Mouse (Mus musculus) large intestine, adult 2 months (tissue): ENCODE data around the gene Wnt2. TPM values are rescaled to one million over a fixed set of nuclear protein-coding genes. Genes with fewer than 3 reads are reported as not detected.

Experiments
- DNase-seq: peaks from one replicate; pipeline ENCODE4 v3.0.0-alpha.2; 2012; ENCODE audit warnings: low read depth, low spot score
- WGBS: fragments of 180-500 bp; shearing (Covaris S2); methylation state at CpG from one replicate; pipeline ENCODE4 v1.1.7; 2018; 5-methylcytosine and 5-hydroxymethylcytosine counted together
- polyA plus RNA-seq: library from polyadenylated mRNA; depleted of rRNA; stranded (reverse); fragments of >200 nt; gene quantifications from 2 replicates; pipeline ENCODE4 v1.2.3, GENCODE M21; 2012; rRNA removed

The Wnt2 gene
- polyA plus RNA-seq, 1 experiment, result 0.41 TPM

DNA sequence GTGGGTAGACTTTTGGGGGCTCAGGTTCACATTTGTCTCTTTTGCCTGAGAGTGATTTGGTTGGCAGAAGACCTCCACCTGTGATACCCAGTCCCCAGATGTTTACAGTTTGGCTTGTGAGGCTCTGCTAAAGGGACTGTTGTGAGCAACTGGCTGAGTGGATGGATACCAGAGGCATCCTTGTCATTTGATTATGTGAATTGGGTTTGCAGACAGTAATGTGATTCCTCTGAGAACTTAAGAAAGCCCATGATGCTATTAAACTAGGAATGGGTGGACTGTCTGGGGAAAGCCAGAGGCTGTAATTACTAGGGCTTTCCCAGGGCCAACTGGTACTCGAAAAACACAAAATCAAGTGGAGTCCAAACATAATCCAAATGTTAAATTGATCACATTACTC lies 51.0 kb downstream of the Wnt2 start:
- 68% methylated on average over 1 of the region's 1 CpGs for WGBS
- no peak for DNase-seq

DNA sequence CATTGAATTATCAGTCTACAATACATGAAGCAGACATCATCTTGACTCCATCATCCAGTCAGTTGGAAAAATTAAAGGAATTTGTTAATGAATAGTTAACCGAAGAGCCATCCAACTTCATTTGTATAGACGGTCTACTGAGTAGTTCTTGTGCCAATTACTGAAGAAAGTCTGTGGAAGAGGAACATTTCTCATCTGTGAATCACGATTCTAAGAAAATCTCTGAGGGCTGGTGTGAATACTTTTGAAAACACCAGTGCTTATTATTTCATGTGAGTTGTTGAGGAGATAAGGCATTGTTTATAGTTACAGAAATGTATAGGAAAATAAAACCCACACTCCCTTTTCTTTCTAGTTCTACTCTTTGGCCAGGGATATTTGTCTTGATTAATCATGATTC lies 51.5 kb downstream of the Wnt2 start:
- WGBS, result 85% methylated on average over 3 of the region's 3 CpGs
- DNase-seq, result no peak

DNA sequence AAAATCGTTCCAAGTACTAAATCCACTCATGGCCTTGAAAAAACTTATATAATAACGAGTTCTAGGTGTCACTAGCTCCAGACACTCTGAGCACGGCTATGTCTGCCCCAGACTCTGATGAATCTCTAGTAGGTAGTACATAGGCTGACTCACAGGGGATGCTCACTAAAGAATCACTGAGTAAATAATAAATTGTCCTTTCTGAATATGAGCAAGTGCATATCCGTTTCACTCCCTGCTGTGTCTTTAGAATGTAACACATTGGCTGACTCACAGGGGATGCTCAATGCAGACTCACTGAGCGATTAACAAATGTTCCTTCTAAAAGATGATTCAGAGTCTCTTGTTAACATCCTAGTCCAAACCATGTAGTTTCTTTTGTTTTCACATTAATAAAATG lies 52.1 kb downstream of the Wnt2 start:
- 74% methylated on average over 5 of the region's 5 CpGs for WGBS

DNA sequence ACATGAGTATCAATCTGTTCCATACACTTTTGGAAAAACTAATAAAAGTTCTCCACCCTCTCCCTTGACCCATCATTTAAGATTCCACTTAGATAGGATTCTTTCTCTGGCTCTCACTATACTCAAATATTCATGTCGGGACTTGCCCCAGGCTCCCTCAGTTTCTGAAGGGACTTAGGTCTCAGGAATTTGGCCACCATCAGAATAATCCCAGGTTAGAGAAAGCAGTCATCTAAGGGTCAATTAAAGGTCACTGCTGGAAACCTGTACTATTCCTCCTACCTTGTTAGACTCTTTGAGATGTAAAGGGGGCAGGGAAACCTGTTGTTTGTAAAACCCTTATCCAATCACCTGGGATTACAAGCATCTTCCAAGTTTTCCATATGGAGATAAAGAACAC lies 53.2 kb downstream of the Wnt2 start:
- 56% methylated on average over 1 of the region's 1 CpGs for WGBS

More for the DNA sequence above, 52.1 kb downstream of the Wnt2 start:
- no peak for DNase-seq

DNA sequence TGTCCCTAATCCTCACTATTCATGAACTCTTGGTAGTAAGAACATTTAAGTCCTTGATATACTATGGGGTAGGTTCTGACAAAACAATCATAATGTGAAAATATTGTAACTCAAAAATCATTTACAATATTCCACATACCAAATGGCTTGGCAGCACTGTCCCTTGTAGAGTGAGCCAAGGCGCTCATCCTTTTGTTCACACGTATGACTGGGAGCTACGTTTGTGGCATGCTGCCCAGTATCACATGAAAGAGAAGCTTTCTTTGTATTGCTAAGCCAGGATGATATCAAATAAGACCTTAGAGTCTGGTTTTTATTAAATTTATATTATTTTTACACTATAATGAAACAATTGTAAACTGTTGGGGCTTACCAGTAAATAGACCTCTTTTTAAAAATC lies 56.0 kb downstream of the Wnt2 start:
- DNase-seq, result no peak
- WGBS, result 80% methylated on average over 3 of the region's 3 CpGs

More for the DNA sequence above, 53.2 kb downstream of the Wnt2 start:
- DNase-seq, result no peak

DNA sequence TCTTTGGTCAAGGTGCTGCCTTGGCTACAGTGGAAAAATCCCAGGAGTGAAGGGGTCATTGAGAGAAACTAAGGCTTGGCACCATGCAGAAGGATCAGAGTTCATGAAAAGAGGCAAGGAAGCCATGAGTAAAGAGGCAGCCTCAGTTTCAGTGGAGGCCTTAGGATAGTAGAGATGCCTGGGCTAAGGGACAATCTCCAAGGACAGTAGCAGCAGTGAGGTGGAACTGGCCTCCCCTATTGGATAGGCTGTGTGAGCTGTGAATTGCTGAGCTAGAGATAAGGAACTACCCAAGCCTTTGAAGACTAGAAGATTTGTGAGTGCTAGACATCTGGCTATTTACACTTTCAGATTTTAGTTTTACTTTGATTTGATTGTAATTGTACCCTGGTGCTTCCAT lies 59.0 kb downstream of the Wnt2 start:
- DNase-seq, result no peak

DNA sequence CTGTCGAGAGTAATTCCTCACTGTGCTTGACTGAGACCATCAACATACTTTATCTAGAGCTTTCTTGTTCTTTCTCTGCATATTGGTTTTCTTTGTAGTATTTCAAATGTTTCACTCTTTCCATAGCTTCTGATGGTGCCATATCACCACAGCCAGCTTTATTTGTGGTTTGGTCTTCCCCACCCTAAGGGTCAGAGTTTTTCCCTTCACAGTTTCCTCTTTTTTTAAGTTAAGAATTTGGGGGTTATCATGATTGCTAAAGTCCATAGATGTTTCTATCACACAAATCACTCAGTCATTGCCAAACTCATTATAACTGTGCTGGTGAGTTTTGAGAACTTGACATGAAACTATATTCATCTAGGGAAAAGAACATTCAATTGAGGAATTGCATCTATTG lies 60.6 kb downstream of the Wnt2 start:
- WGBS, result 60% methylated on average over 1 of the region's 1 CpGs
- DNase-seq, result no peak

DNA sequence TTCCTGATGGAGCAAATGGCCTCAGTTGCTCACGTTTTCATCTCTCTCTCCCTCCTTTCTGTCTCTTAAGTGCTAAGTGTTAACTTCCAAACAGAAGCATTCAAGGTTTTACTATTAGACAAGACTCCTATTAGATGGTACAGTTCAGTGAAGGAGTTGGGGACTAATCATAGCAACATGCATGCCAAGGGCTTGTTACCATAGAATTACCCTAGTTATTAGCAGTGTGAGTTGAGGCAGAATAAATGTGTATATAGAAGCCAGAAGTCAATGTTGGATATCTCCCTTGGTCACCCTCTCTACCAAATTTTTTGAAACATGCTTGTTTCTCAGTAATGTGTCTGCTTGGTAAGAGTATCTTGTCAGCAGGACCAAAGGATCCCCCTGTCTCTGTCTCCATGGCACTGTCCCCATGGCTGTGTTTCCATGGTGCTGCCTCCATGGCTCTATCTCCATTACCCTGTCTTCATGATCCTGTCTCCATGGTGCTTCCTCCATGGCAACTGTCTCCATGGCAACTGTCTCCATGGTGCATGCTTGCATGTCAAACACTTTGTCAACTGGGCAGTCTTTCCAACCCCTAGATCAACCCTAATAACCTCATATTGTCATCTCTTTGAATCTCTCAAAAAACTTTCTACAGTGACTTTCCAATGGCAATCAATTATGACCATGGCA lies 61.8 kb downstream of the Wnt2 start:
- WGBS, result 63% methylated on average over 1 of the region's 1 CpGs
- no peak for DNase-seq

DNA sequence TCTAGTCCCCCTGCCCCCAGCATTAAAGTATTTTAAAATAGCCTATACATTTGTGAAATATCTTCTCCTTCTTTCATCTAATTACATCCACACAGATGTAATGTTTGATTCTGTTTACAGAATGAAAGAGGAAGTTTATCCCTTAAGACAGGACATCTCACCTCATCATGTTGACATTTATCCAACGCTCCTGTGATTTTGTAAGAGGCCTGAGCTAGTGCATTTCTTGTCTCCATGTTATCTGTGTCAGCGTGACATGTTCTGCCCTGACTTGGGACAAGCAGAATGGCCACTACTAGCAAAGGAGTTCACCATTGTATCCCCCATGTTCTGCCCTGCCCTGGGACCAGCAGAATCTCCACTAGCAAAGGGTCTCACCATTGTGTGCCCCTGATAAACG lies 66.9 kb downstream of the Wnt2 start:
- WGBS, result 82% methylated on average over 3 of the region's 3 CpGs

DNA sequence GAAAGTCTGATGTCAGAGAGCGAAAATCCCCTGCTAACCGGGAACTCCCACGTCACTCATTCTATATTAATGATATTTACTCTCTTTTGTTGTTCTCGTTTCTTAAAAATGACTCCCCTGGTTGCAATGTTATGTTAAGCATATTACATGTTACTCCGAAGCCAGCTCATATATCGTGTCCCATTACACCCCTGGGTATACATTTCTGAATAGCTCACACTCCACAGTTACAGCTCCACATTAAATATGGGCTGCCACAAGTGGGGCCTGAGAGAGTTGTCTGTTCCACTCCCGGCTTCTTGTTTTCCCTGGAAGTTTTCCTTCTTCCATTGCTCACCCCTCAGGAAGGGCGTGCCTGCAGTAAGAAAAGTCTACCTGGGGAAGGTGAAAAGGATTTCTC lies 78.6 kb downstream of the Wnt2 start:
- 81% methylated on average over 8 of the region's 8 CpGs for WGBS
- DNase-seq, result no peak

More for the DNA sequence above, 66.9 kb downstream of the Wnt2 start:
- DNase-seq, result no peak

DNA sequence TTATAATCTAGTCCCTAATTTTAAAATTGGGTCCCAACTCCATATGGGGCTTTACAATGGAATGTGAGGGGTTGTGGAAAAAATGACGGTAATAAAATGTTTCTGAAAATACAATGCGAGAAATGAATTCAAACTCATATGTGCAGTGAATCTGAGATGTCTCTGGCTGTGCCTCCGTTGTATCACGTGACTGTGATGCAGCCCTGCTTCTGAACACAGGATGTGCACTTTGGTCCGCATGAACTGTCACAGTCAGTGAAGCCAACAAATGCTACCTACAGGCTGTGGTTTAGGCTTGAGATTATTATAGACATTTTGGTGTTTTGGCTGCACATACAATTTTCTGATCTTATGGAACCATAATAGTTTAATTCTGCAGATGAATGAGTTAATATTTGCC lies 81.3 kb downstream of the Wnt2 start:
- WGBS, result 83% methylated on average over 5 of the region's 5 CpGs
- DNase-seq, result no peak

DNA sequence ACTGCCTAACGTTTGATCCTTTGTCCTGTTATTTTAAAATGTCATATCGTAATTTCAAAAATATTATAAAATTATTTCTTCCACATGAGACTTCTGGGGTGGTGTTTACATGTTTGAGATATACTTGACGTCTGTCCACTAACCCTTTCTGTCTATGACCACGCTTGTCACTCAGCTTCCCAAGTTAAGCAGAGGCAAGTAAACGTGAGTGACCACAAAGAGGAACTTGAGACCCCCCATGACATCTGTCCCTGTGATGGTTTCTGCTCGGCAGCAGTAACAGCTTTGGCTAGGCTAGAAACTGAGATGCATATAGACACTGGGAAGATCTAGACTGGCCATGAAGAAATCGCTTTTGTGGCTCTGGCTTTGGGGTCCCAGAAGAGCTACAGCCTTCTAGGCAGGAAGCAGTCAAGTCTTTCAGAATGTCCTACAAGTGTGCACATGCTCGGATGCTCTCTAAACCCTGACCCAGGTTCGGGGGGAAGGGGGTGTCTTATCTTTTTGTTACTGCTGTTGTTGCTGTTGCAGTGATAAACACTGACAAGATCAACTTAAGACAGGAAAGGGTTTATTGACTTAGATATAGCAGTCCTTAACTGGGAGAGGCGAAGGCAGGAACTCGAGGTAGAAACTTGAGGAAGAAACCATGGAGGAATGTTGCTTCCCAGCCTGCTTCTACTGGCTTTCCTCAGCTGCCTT lies 83.1 kb downstream of the Wnt2 start:
- 67% methylated on average over 11 of the region's 11 CpGs for WGBS
- DNase-seq, result no peak

DNA sequence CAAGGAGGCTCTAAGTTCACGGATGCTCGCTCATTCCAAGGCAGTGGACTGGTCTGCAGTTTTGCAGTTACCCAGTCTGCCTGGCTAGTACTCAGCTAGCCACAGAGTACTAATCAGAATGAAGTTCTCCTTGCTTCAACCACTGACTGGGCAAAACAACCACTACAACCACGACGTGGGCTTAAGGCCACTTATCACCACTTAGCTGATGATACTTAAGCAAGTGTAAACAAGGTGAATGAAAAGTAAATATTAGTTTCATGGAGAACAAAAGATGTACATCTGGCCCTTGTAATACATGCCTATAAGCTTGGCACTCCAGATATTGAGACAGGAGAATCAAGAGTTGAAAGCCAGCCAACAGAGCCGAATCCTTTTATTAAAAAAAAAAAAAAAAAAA lies 83.9 kb downstream of the Wnt2 start:
- WGBS, result 35% methylated on average over 5 of the region's 5 CpGs
- DNase-seq, result no peak

DNA sequence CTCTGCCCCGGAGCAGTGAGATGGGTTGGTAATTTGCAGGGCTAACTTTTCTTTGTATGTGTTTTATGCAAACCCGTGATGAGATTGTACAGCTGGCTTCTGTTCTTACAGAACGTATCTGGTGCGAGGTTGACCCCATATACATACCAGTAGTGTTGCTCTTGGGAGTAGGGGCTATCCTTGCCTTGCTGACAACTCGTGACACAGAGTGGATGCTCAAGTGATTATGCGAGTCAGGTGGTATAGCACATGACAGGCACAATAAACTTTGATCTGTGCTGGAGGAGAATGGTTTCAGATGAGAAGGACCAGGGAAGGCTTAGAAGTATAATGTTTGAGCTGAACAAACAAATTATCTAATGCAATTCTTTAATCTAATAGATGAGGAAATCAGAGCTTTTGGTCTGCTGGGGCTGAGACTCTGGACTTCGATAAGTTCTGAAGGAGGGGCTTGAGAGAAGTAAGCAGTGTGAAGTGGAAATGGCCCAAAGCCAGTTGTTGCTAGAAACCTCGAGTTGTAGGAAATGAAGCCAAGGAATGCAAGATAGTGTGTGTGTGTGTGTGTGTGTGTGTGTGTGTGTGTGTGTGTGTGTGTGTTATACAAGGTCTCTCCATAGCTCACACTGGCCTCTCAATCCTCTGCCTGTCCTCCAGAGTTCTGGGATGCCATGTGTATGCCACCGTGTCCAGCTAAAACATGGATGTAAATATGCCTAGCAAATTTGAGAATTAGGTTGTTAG lies 86.3 kb downstream of the Wnt2 start:
- DNase-seq, result no peak
- WGBS, result 68% methylated on average over 9 of the region's 9 CpGs

DNA sequence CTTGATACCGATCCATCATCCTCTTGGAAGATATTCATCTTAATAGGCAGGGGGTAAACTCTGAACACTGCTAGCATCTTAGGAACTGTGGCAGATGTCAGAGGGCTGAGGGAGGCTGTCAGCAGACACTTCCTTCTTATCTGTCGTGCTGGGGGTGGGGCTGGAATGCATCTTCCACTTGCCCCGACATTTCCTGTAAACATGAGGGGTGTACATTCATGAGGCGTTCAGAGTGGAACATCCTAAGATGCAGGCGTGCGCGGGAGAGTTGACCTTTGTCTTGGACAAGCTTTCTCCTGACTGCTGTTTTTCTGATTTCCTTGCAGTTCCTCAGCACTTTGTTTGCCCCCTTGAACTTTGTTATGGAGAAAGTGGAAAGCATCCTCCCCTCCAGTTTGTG lies 88.0 kb downstream of the Wnt2 start:
- 64% methylated on average over 7 of the region's 7 CpGs for WGBS

DNA sequence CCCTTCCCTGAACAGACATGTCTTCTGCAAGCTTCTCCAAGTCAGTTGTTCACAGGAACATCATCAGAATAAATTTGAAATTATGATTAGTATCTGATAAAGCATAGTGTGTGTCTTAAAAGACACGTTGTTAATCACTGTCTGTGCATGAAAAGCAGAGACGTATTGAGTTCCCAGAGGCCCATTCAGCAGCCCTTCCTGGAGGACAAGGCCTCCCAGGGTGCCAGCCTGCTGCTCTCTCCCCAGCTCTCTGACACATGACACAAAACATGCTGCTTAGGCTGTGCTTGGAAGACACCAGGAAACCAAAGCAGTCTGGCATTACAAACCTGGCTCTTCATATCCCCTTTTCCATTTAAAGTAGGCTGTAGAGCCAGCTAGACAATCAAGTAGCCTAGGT lies 88.5 kb downstream of the Wnt2 start:
- DNase-seq, result no peak
- 76% methylated on average over 2 of the region's 2 CpGs for WGBS

More for the DNA sequence above, 88.0 kb downstream of the Wnt2 start:
- DNase-seq, result no peak

Other genes with a start within 250 kb of the Wnt2 start
- gene Asz1, start 78.5 kb upstream of the Wnt2 start, polyA plus RNA-seq, result not detected in 2 replicates
- 7.3 and 11.9 TPM in 2 replicates for gene Cftr, start 140.1 kb upstream of the Wnt2 start, polyA plus RNA-seq